Mouse (Mus musculus) erythroid progenitor cell, adult 5-6 weeks (primary cell): ENCODE measurements around the gene Brix1. TPM values are rescaled to one million over a fixed set of nuclear protein-coding genes. Genes with fewer than 3 reads are reported as not detected.

Experiments used
- ATAC-seq: replicated peaks from 2 replicates; pipeline ENCODE4 v1.8.0; 2016; ENCODE audit warnings: moderate number of reproducible peaks, mild to moderate bottlenecking, moderate TSS enrichment, inconsistent platforms; ENCODE audit not compliant: poor library complexity, low FRiP score, severe bottlenecking
- total RNA-seq, 2 experiments: library from RNA; stranded (forward) in 1 of 2; stranded (reverse) in 1 of 2; fragments of 150-400 nt in 1 of 2; fragments of 186-747, 209-891 nt in 1 of 2; gene quantifications; 2 replicates each; pipeline versions ENCODE4 v1.2.3 to v1.2.4; 2015 to 2017; ENCODE audit warnings: low replicate concordance in 2 of 2

The Brix1 gene
- total RNA-seq, 2 experiments from 2014 or later, result 11.1 to 20.1 TPM

DNA sequence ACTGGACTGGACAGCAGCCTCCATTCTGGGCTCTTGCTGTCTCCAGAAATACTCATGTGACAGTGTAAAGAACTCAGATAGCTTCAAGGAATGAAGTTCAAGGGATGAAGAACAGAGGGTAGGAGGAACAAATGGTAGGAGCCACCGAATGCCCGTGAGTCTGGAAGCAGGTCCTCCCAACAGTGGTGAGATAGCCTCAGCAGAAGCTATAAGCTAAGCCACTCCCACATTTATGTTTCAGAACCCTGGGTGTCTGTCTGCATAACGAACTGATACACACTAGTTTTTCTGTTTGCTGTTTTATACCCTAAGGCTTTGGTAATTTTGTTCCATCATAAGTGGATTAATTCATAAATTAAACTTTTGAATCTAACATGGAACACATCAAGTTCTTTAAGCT lies 21.1 kb downstream of the Brix1 start:
- ATAC-seq, result no peak

DNA sequence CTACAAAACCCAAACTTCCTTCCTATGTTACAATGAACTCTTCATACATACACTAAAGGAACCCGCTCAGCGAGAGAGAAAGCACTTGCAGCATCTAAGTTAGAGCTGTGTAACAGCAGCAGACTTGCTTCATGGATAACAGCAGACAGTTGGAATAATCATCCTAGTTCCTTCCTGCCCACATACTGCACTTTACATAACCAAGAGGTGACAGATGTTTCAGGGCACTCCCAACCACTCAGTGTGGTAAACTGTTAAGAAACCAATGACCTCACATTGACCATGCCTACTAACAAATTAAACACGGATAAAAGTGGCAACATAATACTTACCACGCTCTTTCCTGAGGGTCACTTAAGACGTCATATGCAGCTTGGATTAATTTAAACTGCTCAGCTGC lies 22.2 kb downstream of the Brix1 start:
- no peak for ATAC-seq

DNA sequence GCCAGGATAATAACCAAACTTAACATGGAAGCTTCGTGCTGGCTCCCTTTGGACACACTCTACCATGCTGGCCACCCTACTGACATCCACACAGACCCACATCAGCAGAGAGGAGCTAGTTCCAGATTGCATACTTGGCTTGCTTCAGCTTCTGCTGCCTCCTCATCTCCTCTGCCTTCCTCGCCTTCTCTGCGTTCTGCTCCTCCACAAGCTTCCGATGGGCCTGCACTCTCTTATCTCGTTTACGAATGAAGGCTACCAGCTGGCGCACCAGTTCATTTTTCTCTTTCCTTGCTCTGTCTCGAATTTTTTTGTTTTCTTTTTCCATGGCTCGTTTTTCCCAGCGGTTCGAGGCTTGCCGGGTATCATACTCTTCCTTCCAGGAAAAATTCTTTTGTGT lies 24.8 kb downstream of the Brix1 start:
- no peak for ATAC-seq

DNA sequence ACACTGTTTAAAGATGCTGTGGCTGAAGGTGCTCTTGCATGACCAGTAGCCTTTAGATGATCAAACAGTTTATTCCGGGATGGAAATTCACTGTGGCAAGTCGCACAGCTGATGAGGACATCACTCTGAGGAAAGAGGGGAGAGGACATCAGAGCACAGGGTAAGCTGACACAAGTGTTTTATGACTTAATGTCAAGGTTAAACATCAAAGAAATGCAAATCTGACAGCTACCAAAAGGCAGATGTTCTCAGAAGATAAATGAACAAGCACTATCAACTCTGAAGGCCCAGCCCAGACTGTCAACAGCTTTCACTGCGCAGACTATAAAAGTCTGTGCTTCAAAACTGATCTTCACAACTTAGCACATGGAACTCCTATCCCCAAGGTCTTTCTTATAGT lies 38.6 kb downstream of the Brix1 start:
- no peak for ATAC-seq

DNA sequence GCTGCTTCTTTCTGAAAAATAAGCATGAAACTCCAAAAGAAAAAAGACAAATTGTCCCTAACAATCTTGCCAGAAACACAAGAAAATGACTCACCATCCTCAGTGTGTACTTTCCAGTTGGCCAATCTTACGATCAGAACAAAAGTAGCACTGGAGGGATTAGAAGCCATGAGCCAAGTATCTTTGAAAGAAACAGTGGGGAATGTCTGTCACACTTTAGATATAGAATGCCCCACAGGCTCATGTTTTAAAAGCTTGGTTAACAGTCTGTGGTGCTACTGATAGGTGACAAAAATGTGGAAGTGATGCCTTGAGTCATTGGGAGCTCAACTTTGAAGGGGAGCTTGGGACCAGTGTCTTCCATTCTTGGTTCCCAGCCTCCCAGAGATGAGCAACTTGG lies 43.5 kb downstream of the Brix1 start:
- no peak for ATAC-seq

DNA sequence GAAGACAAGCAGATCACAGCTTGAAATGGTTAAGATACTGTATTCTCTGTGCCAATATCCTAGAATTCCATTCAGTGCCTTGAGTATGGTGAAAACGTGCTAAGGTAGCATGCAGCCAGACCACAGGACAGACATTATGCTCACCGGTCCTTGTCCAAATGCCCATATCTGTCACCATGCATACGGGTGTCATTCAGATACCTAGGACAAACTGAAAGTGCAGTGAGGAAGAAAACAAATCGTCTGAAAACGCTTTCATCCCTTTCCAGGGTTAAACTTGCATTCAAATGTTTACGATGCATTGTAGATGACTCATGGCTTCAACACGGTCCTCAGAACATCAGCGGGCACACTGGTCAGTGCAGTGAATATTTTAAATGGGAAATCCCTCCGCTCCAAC lies 44.3 kb downstream of the Brix1 start:
- no peak for ATAC-seq

DNA sequence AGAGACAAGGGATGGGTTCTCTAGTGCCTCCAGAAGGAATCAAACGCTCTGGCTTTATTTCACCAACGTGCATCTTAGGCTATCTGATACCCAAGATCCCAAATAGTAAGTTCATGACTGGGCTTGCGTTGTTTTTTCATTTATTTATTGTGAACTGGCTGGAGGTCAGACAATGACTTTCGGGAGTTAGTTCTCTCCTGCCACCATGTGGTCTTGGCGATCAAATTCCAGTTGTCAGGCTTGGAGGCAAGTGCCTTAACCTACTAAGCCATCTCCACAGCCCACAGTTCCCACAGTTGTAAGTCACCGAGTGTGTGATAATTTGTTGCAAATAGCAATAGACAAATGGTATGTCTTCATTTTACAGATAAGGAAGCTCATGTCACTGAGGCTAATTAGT lies 45.8 kb downstream of the Brix1 start:
- no peak for ATAC-seq

DNA sequence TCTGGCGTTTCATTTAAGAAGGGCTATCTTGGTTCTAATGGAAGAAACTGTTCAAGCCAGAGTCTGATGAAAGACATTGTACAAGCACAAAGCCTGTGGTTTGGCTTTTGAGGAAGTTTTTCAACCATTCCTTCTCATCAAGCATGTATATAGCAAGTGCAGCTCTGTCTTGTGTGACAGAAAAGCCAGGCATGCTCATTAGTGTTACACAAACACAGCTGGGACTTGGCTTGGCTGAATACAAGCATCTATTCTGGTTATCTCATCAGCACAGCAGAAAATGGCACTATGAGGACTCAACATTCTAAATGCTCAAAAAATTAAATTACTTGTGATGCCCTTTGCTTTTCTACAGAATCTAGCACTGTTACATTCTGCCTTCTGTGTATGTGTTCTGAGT lies 48.9 kb downstream of the Brix1 start:
- no peak for ATAC-seq

DNA sequence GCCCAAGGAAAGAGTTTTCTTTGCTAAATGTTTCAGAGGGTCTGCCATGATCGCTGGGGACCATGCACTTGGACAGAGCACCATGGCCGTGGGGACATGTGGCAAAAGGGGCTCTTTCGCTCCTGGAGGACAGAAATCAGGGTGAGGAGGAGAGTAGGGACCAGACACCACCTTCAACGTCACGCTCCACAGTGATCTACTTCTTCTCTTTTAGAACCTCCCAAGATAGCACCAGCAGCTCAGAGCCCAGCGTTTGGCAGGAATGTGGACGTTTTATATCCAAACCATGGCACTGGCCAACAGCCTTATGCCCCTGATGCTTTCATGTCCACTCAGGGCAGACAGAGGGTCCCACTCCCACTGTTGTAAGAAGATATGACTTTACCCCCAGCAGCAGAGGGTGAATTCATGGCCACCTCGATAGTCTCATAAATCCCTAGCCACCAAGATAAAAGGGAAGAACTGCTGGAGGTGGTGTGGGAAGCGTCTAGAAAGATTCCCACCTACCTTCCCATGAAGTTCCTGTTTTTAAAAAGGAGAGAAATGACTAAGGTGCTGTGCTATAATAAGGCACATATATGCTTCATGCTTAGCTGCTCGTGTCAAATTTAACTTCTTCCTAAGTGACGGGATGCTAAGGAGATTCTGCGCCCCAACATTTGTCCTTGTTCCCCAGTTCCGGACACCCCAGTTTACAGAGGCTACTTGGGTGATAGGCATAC lies 59.0 kb downstream of the Brix1 start:
- no peak for ATAC-seq

DNA sequence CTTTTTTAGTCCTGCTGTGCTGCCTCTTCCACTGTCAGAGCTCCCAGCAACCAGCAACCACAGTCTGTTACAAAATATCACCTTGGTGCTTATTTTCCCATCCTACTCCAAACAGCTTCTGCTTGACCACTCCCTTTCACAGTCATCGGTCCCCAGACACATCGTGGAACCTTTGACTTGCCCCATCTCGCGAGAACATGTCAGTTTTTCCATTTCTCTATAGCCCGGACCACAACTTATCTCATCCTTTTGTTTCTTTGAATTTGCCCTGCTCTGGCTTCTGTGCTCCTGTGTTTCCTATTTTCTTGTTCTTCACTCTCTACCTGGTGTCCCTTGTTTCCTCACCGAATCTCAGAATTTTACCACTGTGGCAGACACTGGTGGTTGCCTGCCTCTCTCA lies 59.6 kb downstream of the Brix1 start:
- ATAC-seq, result no peak

Other genes starting within 250 kb of the Brix1 start
- gene Gm21973, start 160.6 kb downstream of the Brix1 start, total RNA-seq (2015; ENCODE audit: low replicate concordance), result not detected in 2 replicates
- not detected in 2 replicates for gene Gm21973, start 160.6 kb downstream of the Brix1 start, total RNA-seq (2017; ENCODE audit: low replicate concordance)
- not detected in 2 replicates for gene Agxt2, start 127.4 kb downstream of the Brix1 start, total RNA-seq (2015; ENCODE audit: low replicate concordance)
- gene Agxt2, start 127.4 kb downstream of the Brix1 start, total RNA-seq (2017; ENCODE audit: low replicate concordance), result not detected in 2 replicates
- gene Dnajc21, start 15.4 kb downstream of the Brix1 start, total RNA-seq (2015; ENCODE audit: low replicate concordance), result 10.8 and 20.5 TPM in 2 replicates
- gene Dnajc21, start 15.4 kb downstream of the Brix1 start, total RNA-seq (2017; ENCODE audit: low replicate concordance), result 15.2 and 15.8 TPM in 2 replicates
- 12.6 and 15.9 TPM in 2 replicates for gene Rad1, start 71 bp upstream of the Brix1 start, total RNA-seq (2015; ENCODE audit: low replicate concordance)
- gene Rad1, start 71 bp upstream of the Brix1 start, total RNA-seq (2017; ENCODE audit: low replicate concordance), result 5.4 and 11.6 TPM in 2 replicates
- not detected in 2 replicates for gene Ttc23l, start 72.7 kb upstream of the Brix1 start, total RNA-seq (2015; ENCODE audit: low replicate concordance)
- not detected in 2 replicates for gene Ttc23l, start 72.7 kb upstream of the Brix1 start, total RNA-seq (2017; ENCODE audit: low replicate concordance)
- gene Rai14, start 228.7 kb upstream of the Brix1 start, total RNA-seq (2015; ENCODE audit: low replicate concordance), result 0.84 and 1.4 TPM in 2 replicates
- 1.3 and 2.5 TPM in 2 replicates for gene Rai14, start 228.7 kb upstream of the Brix1 start, total RNA-seq (2017; ENCODE audit: low replicate concordance)